Mouse (Mus musculus): ENCODE data around the gene Satb2. TPM values are rescaled to one million over a fixed set of nuclear protein-coding genes. Genes with fewer than 3 reads are reported as not detected.

Satb2 gene
- polyA plus RNA-seq, 1 experiment from 2014 or later, result 1.2 TPM

DNA sequence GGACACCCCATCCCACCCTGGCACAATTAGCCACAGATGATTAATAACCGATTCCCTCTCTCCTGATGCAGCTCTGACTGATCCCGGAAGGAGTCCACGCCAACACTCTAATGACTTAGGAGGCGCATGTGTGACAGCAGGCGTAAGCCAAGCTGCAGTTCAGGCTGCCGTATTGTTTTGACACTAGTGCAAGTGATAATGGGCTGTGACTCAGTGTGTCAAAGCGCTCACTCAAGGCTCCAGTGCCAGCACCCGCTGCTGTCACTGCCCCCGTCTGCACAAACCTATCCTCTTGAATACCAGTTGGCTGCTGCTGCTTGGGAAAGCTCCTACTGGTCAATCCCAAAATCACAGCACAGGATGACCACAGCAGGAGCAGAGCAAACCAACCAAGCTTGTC, 49.7 kb downstream of the Satb2 start:
- Histone ChIP-seq H3K27ac (ENCODE audit: low read depth, low read length) (no peak overlapping the region), H3K9ac (ENCODE audit: low read length) (no peak overlapping the region), H3K36me3 (ENCODE audit: control insufficient read depth, insufficient read depth, low read length) (no peaks in the 10 kb centered on the region), H3K4me2 (no peak overlapping the region), H3K4me1 (ENCODE audit: control insufficient read depth, insufficient read depth, low read length) (no peaks in the 10 kb centered on the region), H3K9me3 (ENCODE audit: control insufficient read depth, low read length) (no peaks in the 10 kb centered on the region), H3K27me3 (ENCODE audit: control insufficient read depth, insufficient read depth, low read length) (no peaks in the 10 kb centered on the region), H3K4me3 (ENCODE audit: low read depth, low read length) (no peak overlapping the region)
- DNase-seq (ENCODE audit: low spot score, missing footprints), result no peak
- WGBS, result 83% methylated on average over 9 of the region's 9 CpGs
- no peak for ATAC-seq (ENCODE audit: low FRiP score)

DNA sequence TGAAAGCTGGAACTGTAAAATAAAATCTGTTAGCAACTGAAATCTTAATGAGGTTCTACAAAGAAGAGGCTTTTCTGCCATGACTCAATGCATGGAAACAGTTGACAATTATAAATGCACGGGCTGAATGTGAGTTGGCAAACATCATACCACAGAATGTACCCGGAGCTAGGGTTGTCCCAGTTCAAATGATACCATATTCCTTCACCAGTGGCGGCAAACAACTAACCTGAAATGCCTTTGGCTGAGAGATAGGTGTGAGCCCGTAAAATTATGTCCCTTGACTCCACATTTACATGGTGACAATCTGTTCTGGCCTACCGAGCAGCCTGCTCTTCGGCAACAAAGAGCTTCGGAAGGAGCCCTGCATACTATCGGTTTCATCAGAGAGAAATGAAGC, 58.0 kb downstream of the Satb2 start:
- Histone ChIP-seq H3K27me3 (ENCODE audit: control insufficient read depth, insufficient read depth, low read length) (no peaks in the 10 kb centered on the region), H3K4me1 (ENCODE audit: control insufficient read depth, insufficient read depth, low read length) (no peaks in the 10 kb centered on the region), H3K4me2 (no peak overlapping the region), H3K4me3 (ENCODE audit: low read depth, low read length) (no peak overlapping the region), H3K9ac (ENCODE audit: low read length) (no peak overlapping the region), H3K27ac (ENCODE audit: low read depth, low read length) (no peak overlapping the region), H3K36me3 (ENCODE audit: control insufficient read depth, insufficient read depth, low read length) (no peaks in the 10 kb centered on the region), H3K9me3 (ENCODE audit: control insufficient read depth, low read length) (no peaks in the 10 kb centered on the region)
- DNase-seq (ENCODE audit: low spot score, missing footprints) (no peak), ATAC-seq (ENCODE audit: low FRiP score) (no peak)
- 89% methylated on average over 8 of the region's 8 CpGs for whole genome bisulfite sequencing

DNA sequence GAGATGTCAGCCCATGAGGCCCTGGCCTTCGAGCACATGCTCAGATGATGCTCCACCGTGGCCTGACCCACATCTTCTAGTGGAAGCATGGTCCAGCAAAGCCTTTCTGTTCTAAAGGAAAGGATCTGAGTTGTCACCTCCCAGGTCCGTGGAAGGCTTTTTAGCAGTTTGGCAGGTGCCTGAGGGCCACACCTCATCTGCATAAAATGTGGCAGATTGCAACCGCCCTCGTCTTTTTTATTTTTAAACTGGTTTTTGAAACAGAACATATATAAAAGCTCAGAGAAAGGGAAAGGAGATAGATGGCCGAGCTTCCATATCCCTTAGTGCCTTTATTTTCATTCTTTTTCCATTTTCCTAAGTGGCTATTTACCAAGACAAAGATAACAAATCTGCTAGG, 64.2 kb downstream of the Satb2 start:
- 85% methylated on average over 6 of the region's 6 CpGs for WGBS
- Histone ChIP-seq H3K27ac (ENCODE audit: low read depth, low read length) (no peak overlapping the region), H3K27me3 (ENCODE audit: control insufficient read depth, insufficient read depth, low read length) (no peaks in the 10 kb centered on the region), H3K36me3 (ENCODE audit: control insufficient read depth, insufficient read depth, low read length) (no peaks in the 10 kb centered on the region), H3K9me3 (ENCODE audit: control insufficient read depth, low read length) (no peaks in the 10 kb centered on the region), H3K4me3 (ENCODE audit: low read depth, low read length) (no peak overlapping the region), H3K4me1 (ENCODE audit: control insufficient read depth, insufficient read depth, low read length) (no peaks in the 10 kb centered on the region), H3K4me2 (no peak overlapping the region), H3K9ac (ENCODE audit: low read length) (no peak overlapping the region)
- DNase-seq (ENCODE audit: low spot score, missing footprints) (no peak), ATAC-seq (ENCODE audit: low FRiP score) (no peak)

DNA sequence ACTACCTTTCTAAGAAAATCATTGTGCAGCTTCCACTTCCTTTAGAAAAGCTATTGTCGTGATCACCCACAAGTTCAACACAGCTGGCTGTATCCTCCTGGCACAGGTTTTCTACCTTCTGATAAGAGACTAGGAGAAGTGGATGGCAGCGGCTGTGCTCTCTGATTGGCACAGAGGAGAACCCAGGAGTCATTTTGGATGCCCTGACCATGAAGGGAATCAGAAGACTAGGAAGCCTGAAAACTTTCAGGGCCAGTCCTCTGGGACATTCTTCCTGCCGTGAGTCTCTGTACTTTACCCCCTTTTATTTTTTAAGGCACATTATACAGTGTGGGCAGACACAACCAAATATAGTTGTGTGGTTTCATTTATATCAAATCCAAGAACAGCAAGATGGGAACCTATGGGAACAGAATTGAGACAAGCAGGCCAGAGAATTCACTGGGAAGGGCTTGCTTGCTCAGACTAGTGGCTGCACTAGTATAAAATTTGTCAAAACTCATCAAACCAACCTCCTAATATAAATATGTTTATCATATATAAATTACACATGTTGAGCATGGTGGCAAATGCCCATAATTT, 77.7 kb downstream of the Satb2 start:
- ATAC-seq (ENCODE audit: low FRiP score) (no peak), DNase-seq (ENCODE audit: low spot score, missing footprints) (no peak)
- 87% methylated on average over 3 of the region's 3 CpGs for WGBS
- Histone ChIP-seq H3K4me1 (ENCODE audit: control insufficient read depth, insufficient read depth, low read length) (peaks cover 3% of the 10 kb centered on the region; the same call in 1 of the 2 replicates), H3K36me3 (ENCODE audit: control insufficient read depth, insufficient read depth, low read length) (no peaks in the 10 kb centered on the region; the same call in 1 of the 2 replicates), H3K4me2 (no peak overlapping the region), H3K9me3 (ENCODE audit: control insufficient read depth, low read length) (no peaks in the 10 kb centered on the region), H3K4me3 (ENCODE audit: low read depth, low read length) (no peak overlapping the region), H3K27me3 (ENCODE audit: control insufficient read depth, insufficient read depth, low read length) (no peaks in the 10 kb centered on the region), H3K27ac (ENCODE audit: low read depth, low read length) (no peak overlapping the region), H3K9ac (ENCODE audit: low read length) (no peak overlapping the region)

DNA sequence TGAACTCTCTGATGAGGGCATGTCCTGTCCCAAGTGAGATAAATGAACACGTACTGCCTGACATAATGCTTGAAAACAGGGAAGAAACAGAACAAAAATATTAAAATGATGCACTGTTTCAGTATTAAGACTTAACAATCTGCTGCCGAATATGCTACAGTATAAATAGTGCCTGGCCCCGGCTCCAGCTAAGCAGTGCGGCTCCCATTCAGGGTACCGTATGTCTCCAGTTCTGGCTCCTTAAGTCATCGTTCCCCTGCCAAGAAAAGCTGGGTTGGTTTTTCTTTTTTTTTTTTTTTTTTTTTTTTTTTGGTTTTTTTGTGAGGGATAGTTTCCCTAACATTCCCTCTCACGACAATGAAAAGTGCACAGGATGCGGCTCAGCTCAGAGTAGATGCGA, 78.3 kb downstream of the Satb2 start:
- Histone ChIP-seq H3K4me1 (ENCODE audit: control insufficient read depth, insufficient read depth, low read length) (peaks cover 3% of the 10 kb centered on the region; the same call in 1 of the 2 replicates), H3K9ac (ENCODE audit: low read length) (no peak overlapping the region), H3K27me3 (ENCODE audit: control insufficient read depth, insufficient read depth, low read length) (no peaks in the 10 kb centered on the region), H3K9me3 (ENCODE audit: control insufficient read depth, low read length) (no peaks in the 10 kb centered on the region), H3K4me2 (no peak overlapping the region), H3K27ac (ENCODE audit: low read depth, low read length) (no peak overlapping the region), H3K36me3 (ENCODE audit: control insufficient read depth, insufficient read depth, low read length) (no peaks in the 10 kb centered on the region; the same call in 1 of the 2 replicates), H3K4me3 (ENCODE audit: low read depth, low read length) (no peak overlapping the region)
- no peak for ATAC-seq (ENCODE audit: low FRiP score)
- DNase-seq (ENCODE audit: low spot score, missing footprints), result no peak
- WGBS, result 86% methylated on average over 9 of the region's 9 CpGs

DNA sequence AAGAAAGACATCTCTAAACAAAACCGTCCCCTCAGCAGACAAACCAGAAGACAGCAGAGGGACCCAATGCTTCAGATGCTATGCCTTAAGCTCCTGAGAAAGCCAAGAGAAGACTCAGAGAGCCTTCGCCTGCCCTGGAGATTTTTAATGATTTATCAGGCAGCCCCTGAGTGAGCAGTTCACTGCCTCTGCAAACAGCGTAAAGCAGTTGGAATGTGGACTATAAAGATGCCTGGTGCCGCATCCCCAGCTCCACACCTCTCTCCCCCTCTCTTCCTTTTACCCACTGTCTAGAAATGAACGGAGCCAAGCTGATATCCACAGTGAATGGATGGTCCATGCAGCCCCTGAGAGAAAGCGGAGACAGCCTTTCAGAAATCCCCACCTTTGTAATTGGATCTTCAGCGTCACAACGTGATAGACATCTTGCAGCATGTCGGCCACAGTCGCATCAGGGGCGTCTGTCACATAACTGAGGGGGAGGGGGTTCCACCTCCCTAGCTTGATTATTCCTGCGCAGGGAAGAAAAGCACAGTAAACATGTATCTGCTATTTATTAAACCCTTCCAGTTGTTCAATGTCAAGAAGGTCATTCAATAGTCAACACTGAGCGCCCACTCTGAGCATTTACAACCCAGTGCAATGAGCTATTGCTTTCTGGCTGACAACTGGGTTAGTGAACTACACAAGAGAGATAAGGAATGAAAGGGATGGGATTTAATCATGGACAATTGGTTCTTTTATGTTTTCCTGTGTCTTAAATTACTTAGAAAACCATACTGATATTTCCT, 79.6 kb downstream of the Satb2 start:
- Histone ChIP-seq H3K9ac (ENCODE audit: low read length) (no peak overlapping the region), H3K4me1 (ENCODE audit: control insufficient read depth, insufficient read depth, low read length) (peaks cover 3% of the 10 kb centered on the region; the same call in 1 of the 2 replicates), H3K4me2 (no peak overlapping the region), H3K9me3 (ENCODE audit: control insufficient read depth, low read length) (no peaks in the 10 kb centered on the region), H3K27ac (ENCODE audit: low read depth, low read length) (no peak overlapping the region), H3K27me3 (ENCODE audit: control insufficient read depth, insufficient read depth, low read length) (no peaks in the 10 kb centered on the region), H3K4me3 (ENCODE audit: low read depth, low read length) (no peak overlapping the region), H3K36me3 (ENCODE audit: control insufficient read depth, insufficient read depth, low read length) (no peaks in the 10 kb centered on the region; the same call in 1 of the 2 replicates)
- ATAC-seq (ENCODE audit: low FRiP score), result no peak
- no peak for DNase-seq (ENCODE audit: low spot score, missing footprints)
- 61% methylated on average over 13 of the region's 13 CpGs for WGBS

DNA sequence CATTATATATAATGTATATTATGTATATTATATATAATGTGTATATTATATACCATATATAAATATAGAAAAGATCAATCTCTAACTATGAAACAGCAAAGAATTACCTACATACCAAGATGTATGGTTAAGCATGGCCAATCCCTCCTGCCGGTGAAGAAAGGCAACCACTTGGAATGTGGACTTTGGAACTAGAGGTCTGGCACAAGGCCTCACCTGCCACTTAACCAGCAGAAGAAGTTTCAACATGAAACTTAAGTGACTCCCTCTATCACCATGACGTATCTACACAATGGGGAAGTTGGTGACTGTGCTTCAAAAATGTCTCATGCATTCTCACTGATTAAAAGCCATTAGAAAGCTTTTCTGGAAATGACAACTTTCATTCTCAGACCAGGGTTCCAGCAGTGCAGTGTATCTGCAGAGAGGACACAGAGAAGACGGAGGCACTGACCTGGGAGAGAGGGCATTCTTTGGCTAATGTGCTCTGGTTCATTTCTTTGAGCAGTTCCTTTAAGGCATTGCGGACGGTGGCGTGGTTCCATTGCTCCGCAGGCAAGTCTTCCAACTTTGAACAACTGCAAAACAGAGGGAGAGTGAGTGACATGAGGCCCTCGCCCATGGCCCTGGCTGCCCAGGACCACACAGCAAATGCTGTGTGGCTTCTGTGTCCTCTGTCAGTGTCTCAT, 80.8 kb downstream of the Satb2 start:
- H3K4me3 ChIP-seq (ENCODE audit: low read depth, low read length), result no peak overlapping the region
- no peak overlapping the region for H3K27ac ChIP-seq (ENCODE audit: low read depth, low read length)
- DNase-seq (ENCODE audit: low spot score, missing footprints) (no peak), ATAC-seq (ENCODE audit: low FRiP score) (no peak)
- no peaks in the 10 kb centered on the region for H3K27me3 ChIP-seq (ENCODE audit: control insufficient read depth, insufficient read depth, low read length)
- H3K4me2 ChIP-seq, result no peak overlapping the region
- H3K36me3 ChIP-seq (ENCODE audit: control insufficient read depth, insufficient read depth, low read length), result no peaks in the 10 kb centered on the region; the same call in 1 of the 2 replicates
- WGBS, result 91% methylated on average over 8 of the region's 8 CpGs
- peaks cover 3% of the 10 kb centered on the region; the same call in 1 of the 2 replicates for H3K4me1 ChIP-seq (ENCODE audit: control insufficient read depth, insufficient read depth, low read length)
- no peaks in the 10 kb centered on the region for H3K9me3 ChIP-seq (ENCODE audit: control insufficient read depth, low read length)
- H3K9ac ChIP-seq (ENCODE audit: low read length), result no peak overlapping the region

DNA sequence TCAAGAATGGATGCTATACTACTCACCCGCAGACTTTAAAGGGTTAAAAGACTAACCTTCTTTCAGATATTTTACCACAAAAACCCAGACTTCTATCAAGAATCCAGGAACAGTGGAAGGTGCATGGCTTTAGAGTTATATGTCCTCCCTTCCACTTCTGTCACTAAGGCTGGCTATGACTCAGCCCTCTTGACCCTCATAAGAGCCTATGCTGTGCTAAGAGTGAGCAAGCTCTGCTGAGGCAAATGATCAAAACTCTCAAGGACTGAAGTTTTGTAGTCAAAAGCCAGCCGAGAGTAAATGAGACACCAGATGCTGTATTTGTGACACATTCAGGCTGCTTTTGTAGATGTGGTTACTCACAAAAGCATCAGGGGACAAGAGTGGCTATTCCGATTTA, 81.8 kb downstream of the Satb2 start:
- DNase-seq (ENCODE audit: low spot score, missing footprints) (no peak), ATAC-seq (ENCODE audit: low FRiP score) (no peak)
- H3K4me3 ChIP-seq (ENCODE audit: low read depth, low read length), result no peak overlapping the region
- 88% methylated on average over 3 of the region's 3 CpGs for WGBS
- H3K9ac ChIP-seq (ENCODE audit: low read length), result no peak overlapping the region
- no peaks in the 10 kb centered on the region; the same call in 1 of the 2 replicates for H3K36me3 ChIP-seq (ENCODE audit: control insufficient read depth, insufficient read depth, low read length)
- no peaks in the 10 kb centered on the region for H3K9me3 ChIP-seq (ENCODE audit: control insufficient read depth, low read length)
- no peak overlapping the region for H3K27ac ChIP-seq (ENCODE audit: low read depth, low read length)
- no peaks in the 10 kb centered on the region for H3K27me3 ChIP-seq (ENCODE audit: control insufficient read depth, insufficient read depth, low read length)
- peaks cover 3% of the 10 kb centered on the region; the same call in 1 of the 2 replicates for H3K4me1 ChIP-seq (ENCODE audit: control insufficient read depth, insufficient read depth, low read length)
- no peak overlapping the region for H3K4me2 ChIP-seq

DNA sequence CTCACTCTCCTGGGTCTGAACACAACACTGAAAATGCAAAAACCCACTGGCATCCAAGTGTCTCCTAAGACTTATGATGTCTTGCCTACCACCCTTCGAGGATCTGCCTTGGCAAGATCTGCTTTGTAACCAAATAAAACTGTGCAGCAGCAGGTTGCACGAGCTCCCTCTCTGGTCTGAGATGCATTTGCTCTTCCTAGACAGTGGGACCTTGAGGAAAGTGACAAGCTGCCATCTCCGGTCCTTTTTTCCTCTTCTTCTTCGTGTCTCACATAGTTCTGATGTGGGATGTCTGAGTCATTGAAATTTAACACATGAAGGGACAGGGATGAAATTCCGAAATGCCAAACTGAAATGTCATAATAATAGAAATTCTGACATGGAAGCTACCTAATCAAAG, 85.7 kb downstream of the Satb2 start:
- WGBS, result 84% methylated on average over 5 of the region's 5 CpGs
- no peaks in the 10 kb centered on the region; the same call in 1 of the 2 replicates for H3K36me3 ChIP-seq (ENCODE audit: control insufficient read depth, insufficient read depth, low read length)

More for the DNA sequence above, 85.7 kb downstream of the Satb2 start:
- H3K27ac ChIP-seq (ENCODE audit: low read depth, low read length), result no peak overlapping the region
- H3K4me1 ChIP-seq (ENCODE audit: control insufficient read depth, insufficient read depth, low read length), result no peaks in the 10 kb centered on the region
- DNase-seq (ENCODE audit: low spot score, missing footprints), result no peak
- no peak overlapping the region for H3K9ac ChIP-seq (ENCODE audit: low read length)
- no peak overlapping the region for H3K4me2 ChIP-seq
- no peak overlapping the region for H3K4me3 ChIP-seq (ENCODE audit: low read depth, low read length)
- H3K9me3 ChIP-seq (ENCODE audit: control insufficient read depth, low read length), result no peaks in the 10 kb centered on the region
- no peaks in the 10 kb centered on the region for H3K27me3 ChIP-seq (ENCODE audit: control insufficient read depth, insufficient read depth, low read length)
- no peak for ATAC-seq (ENCODE audit: low FRiP score)

All from midbrain, embryonic 11.5 days (tissue).